Mouse (Mus musculus): ENCODE data around the gene Isl1. TPM values are rescaled to one million over a fixed set of nuclear protein-coding genes. Genes with fewer than 3 reads are reported as not detected.

Gene Isl1
- polyA plus RNA-seq, 1 experiment = 0.35 TPM

- Histone ChIP-seq H3K4me3 (ENCODE audit: insufficient read depth, low read length) (no peak overlapping the region), H3K4me1 (ENCODE audit: control insufficient read depth, insufficient read depth, low read length) (no peaks in the 10 kb centered on the region), H3K27ac (ENCODE audit: insufficient read depth, low read length) (no peak overlapping the region)
- no peak for TF ChIP-seq POLR2A (IDR thresholded peaks at IDR 0.05; ENCODE audit: low read depth, low read length)
- no peak for TF ChIP-seq CTCF (IDR thresholded peaks at IDR 0.05; ENCODE audit: borderline replicate concordance, insufficient read depth, low read length)
Observed at GRCm38 (mm10) chr13:116295401-116295800, 14.1 kb downstream of the Isl1 start.

- H3K4me3 ChIP-seq (ENCODE audit: insufficient read depth, low read length) = no peak overlapping the region
- no peaks in the 10 kb centered on the region for H3K4me1 ChIP-seq (ENCODE audit: control insufficient read depth, insufficient read depth, low read length)
- H3K27ac ChIP-seq (ENCODE audit: insufficient read depth, low read length) = no peak overlapping the region
- TF ChIP-seq POLR2A (IDR thresholded peaks at IDR 0.05; ENCODE audit: low read depth, low read length) = no peak
- TF ChIP-seq CTCF (IDR thresholded peaks at IDR 0.05; ENCODE audit: borderline replicate concordance, insufficient read depth, low read length) = no peak
Observed at GRCm38 (mm10) chr13:116294734-116295133, 14.8 kb downstream of the Isl1 start.

DNA sequence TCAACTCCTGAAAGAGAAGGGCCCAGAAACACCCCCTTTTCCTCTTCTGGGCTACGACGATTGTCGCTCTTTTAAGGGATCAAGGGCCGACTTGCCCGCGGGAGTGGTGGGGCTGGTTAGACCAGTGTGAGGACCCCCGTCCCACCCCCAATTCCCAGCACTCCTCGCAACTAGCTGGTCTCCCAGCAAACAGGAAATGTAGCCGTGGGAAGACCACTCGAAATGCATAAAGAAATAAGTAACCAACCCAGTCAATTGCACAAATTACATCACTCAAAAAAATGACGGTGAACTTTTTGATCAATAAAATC is 15.4 kb downstream of the Isl1 start:
- Histone ChIP-seq H3K4me3 (ENCODE audit: insufficient read depth, low read length) (no peak overlapping the region), H3K27ac (ENCODE audit: insufficient read depth, low read length) (no peak overlapping the region), H3K4me1 (ENCODE audit: control insufficient read depth, insufficient read depth, low read length) (no peaks in the 10 kb centered on the region)
- TF ChIP-seq POLR2A (IDR thresholded peaks at IDR 0.05; ENCODE audit: low read depth, low read length) (no peak), CTCF (IDR thresholded peaks at IDR 0.05; ENCODE audit: borderline replicate concordance, insufficient read depth, low read length) (no peak)

DNA sequence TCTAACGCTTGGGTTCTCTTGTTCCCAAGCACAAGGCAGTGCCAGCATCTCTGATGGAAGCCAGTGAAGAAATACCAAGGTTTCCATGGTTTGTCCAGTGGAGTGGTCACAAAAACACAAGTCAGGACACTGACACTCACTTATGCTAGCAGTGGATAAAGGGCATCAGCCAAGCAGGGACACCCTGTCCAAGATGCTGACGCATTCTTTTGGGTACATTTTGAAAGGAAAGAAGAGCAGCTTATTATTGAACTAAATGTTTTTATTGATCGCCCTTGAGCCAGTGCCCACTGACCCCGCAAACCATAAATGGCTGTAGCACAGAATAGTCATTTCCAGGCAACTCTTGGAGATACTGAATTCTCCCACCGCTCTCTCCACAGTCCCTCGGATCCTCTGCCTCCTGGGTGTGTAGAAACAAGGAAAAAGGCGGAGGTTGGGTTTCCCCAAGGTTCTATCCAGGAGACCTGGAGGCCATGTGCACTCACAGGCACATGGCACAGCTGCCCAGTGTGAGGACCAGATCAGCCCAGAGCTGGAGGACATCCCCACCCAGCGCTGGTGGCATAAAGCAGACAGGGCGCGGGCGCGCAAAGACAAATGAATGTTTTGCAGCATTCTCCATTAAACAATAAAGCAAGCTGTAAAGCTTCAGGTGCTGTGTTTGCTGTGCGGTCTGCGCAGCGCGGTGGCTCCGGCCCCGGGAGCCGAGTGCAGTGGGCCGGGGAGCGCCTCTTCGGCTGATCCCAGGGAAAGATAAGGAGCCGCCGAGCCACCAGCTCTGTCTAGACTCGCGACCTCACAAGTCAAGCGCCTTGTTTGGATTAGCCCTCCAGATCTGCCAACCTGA is 16.0 kb downstream of the Isl1 start:
- no peak for TF ChIP-seq CTCF (IDR thresholded peaks at IDR 0.05; ENCODE audit: borderline replicate concordance, insufficient read depth, low read length)
- no peak overlapping the region for H3K4me3 ChIP-seq (ENCODE audit: insufficient read depth, low read length)
- no peaks in the 10 kb centered on the region for H3K4me1 ChIP-seq (ENCODE audit: control insufficient read depth, insufficient read depth, low read length)
- no peak overlapping the region for H3K27ac ChIP-seq (ENCODE audit: insufficient read depth, low read length)

GRCm38 (mm10) chr13:116289655-116290054 is 19.8 kb downstream of the Isl1 start:
- TF ChIP-seq POLR2A (IDR thresholded peaks at IDR 0.05; ENCODE audit: low read depth, low read length) (no peak), CTCF (IDR thresholded peaks at IDR 0.05; ENCODE audit: borderline replicate concordance, insufficient read depth, low read length) (no peak)
- no peaks in the 10 kb centered on the region for H3K4me1 ChIP-seq (ENCODE audit: control insufficient read depth, insufficient read depth, low read length)
- no peak overlapping the region for H3K27ac ChIP-seq (ENCODE audit: insufficient read depth, low read length)
- H3K4me3 ChIP-seq (ENCODE audit: insufficient read depth, low read length) = no peak overlapping the region

DNA sequence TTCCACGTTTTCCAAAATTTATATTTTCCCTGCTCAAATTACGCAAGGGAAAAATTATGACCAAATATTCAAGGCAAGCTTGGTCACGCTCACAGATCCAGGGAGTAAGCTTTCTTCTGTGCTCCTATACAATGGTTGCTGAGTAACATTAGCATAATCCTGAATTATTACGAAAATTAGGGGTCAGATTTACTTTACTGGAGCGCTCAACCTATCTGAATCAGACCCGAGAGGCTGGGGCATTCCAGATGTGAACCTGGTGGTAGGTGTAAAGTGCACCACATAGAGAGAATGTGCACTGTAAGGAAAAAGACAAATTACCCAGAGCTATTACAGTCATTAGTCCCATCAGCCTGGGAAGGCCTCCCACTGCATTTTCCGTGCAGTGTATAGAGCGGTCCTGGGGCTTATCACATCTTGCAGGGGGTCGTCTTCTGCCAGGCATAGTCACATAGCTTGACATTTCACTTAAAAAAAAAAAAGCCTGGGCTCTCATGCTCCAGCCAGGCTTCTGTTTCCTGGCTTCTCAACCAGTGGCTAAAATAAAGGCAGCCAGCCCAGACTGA is 30.2 kb downstream of the Isl1 start:
- no peak overlapping the region for H3K4me3 ChIP-seq (ENCODE audit: insufficient read depth, low read length)
- no peaks in the 10 kb centered on the region for H3K4me1 ChIP-seq (ENCODE audit: control insufficient read depth, insufficient read depth, low read length)
- H3K27ac ChIP-seq (ENCODE audit: insufficient read depth, low read length) = no peak overlapping the region
- TF ChIP-seq POLR2A (IDR thresholded peaks at IDR 0.05; ENCODE audit: low read depth, low read length) (no peak), CTCF (IDR thresholded peaks at IDR 0.05; ENCODE audit: borderline replicate concordance, insufficient read depth, low read length) (no peak)
